Mouse (Mus musculus): ENCODE measurements around the gene Pitx1. TPM values are rescaled to one million over a fixed set of nuclear protein-coding genes. Genes with fewer than 3 reads are reported as not detected.

Gene Pitx1
- total and polyA plus RNA-seq, 2 experiments from 2014 or later = 0.63 TPM; not detected in 1

DNA sequence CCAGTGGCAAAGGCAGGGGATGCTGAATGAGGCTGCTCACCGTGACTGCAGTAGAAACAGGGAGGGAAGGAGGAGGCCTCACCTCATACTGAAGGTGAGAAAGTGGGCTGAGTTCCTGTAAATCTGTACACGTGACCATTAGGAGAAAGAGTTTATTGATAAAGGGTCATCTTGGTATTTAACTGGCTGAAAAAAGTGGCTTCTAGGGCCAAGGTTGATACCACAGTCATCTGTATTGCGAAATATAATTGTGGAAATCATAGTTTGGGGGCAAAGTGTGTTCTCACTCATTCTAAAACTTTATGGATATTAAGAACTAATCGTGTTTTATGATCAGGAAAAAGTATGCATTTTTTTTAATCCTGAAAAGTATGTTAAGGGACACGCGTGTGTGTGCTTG, 21.2 kb downstream of the Pitx1 start:
- 85% methylated on average over 6 of the region's 6 CpGs for WGBS
- Histone ChIP-seq H3K36me3 (ENCODE audit: insufficient read depth, low read length) (no peaks in the 10 kb centered on the region), H3K4me1 (ENCODE audit: insufficient read depth, low read length) (no peaks in the 10 kb centered on the region), H3K9me3 (ENCODE audit: low read length) (no peaks in the 10 kb centered on the region), H3K9ac (replicated peaks; ENCODE audit: low read length) (no peak overlapping the region), H3K4me3 (ENCODE audit: low read length) (no peak overlapping the region), H3K4me2 (ENCODE audit: low read depth, low read length) (no peak overlapping the region), H3K27ac (no peak overlapping the region), H3K27me3 (ENCODE audit: insufficient read depth, low read length) (no peaks in the 10 kb centered on the region)
- TF ChIP-seq CTCF (IDR thresholded peaks at IDR 0.05; ENCODE audit: low read depth) = no peak
- ATAC-seq (no peak), DNase-seq (ENCODE audit: low spot score) (no peak)

DNA sequence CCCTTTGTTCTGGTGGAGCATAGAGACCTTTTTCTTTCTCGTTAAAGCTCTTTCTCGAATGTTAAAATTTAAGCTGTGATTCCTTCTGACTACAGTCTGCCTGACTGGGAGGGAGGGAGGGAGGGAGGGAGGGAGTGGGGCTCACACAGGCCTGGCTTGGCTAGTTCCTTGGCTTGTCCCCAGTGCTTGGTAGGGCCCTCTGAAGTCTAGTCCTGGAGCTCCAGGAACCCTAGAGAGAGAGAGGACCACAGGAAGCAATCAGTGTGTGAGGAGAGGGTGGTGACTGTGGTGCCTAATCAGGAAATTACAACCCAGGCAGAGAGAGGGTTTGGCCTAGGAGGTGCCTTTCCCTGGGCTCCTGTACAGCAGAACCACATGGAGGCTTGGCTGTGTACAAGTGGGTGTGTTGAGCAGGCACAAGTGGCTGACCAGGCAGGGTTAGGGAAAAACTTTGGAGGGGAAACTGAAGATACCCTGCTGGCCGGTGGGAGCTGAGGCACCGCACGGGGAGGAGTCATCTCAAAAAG, 22.4 kb downstream of the Pitx1 start:
- H3K4me3 ChIP-seq (ENCODE audit: low read length) = no peak overlapping the region
- WGBS = 63% methylated on average over 5 of the region's 5 CpGs
- no peaks in the 10 kb centered on the region for H3K9me3 ChIP-seq (ENCODE audit: low read length)
- TF ChIP-seq CTCF (IDR thresholded peaks at IDR 0.05; ENCODE audit: low read depth) = no peak
- no peaks in the 10 kb centered on the region for H3K4me1 ChIP-seq (ENCODE audit: insufficient read depth, low read length)
- H3K9ac ChIP-seq (replicated peaks; ENCODE audit: low read length) = no peak overlapping the region
- H3K27me3 ChIP-seq (ENCODE audit: insufficient read depth, low read length) = no peaks in the 10 kb centered on the region
- H3K27ac ChIP-seq = no peak overlapping the region
- H3K4me2 ChIP-seq (ENCODE audit: low read depth, low read length) = no peak overlapping the region
- DNase-seq (ENCODE audit: low spot score) (no peak), ATAC-seq (no peak)
- H3K36me3 ChIP-seq (ENCODE audit: insufficient read depth, low read length) = no peaks in the 10 kb centered on the region

DNA sequence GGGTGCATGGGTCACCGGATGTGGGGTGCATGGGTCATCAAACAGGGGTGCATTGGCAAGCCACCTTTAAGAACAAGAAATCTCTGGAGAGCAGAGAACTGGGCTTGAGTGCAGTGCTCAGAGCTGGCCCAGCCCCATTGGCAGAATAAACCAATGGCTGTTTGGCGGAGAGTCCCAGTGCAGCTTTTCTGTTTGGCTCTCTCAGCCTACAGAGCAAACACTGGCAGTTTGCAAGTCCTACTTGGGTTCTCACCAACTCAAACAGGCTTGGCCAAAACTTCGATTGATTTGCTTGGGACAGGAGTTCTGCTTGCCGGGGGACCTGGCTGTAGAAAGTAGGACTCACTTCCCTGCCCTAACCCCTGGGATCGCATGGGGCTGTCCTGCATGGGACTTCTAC, 25.0 kb downstream of the Pitx1 start:
- 70% methylated on average over 5 of the region's 5 CpGs for WGBS

DNA sequence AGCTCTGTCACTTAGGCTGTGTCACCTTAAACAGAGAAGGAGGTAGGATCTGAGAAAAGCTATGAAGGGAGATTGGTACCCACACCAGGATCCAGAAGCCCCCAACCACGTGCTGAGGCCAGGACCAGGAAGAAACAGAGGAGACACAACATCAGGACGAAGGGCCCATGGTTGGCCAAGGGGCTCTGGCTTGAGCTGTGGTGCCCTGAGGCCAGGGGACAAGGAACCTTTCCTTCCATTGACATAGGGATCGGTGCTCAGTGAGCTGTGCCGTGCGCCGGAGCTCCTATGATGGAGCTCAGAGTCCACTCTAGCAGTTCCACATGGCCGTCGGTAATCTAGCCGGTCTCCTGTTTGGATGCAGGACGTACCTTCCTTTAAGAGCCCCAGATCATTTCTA, 26.3 kb downstream of the Pitx1 start:
- Histone ChIP-seq H3K4me2 (ENCODE audit: low read depth, low read length) (no peak overlapping the region), H3K27ac (no peak overlapping the region), H3K4me3 (ENCODE audit: low read length) (no peak overlapping the region), H3K9ac (replicated peaks; ENCODE audit: low read length) (no peak overlapping the region), H3K27me3 (ENCODE audit: insufficient read depth, low read length) (no peaks in the 10 kb centered on the region), H3K9me3 (ENCODE audit: low read length) (no peaks in the 10 kb centered on the region), H3K4me1 (ENCODE audit: insufficient read depth, low read length) (no peaks in the 10 kb centered on the region), H3K36me3 (ENCODE audit: insufficient read depth, low read length) (no peaks in the 10 kb centered on the region)
- no peak for TF ChIP-seq CTCF (IDR thresholded peaks at IDR 0.05; ENCODE audit: low read depth)
- DNase-seq (ENCODE audit: low spot score) = no peak
- no peak for ATAC-seq
- WGBS = 94% methylated on average over 10 of the region's 10 CpGs

More for the DNA sequence above, 25.0 kb downstream of the Pitx1 start:
- no peak overlapping the region for H3K4me3 ChIP-seq (ENCODE audit: low read length)
- H3K9me3 ChIP-seq (ENCODE audit: low read length) = no peaks in the 10 kb centered on the region
- TF ChIP-seq CTCF (IDR thresholded peaks at IDR 0.05; ENCODE audit: low read depth) = no peak
- H3K4me2 ChIP-seq (ENCODE audit: low read depth, low read length) = no peak overlapping the region
- no peak overlapping the region for H3K27ac ChIP-seq
- no peak overlapping the region for H3K9ac ChIP-seq (replicated peaks; ENCODE audit: low read length)
- no peaks in the 10 kb centered on the region for H3K27me3 ChIP-seq (ENCODE audit: insufficient read depth, low read length)
- no peak for ATAC-seq
- no peaks in the 10 kb centered on the region for H3K4me1 ChIP-seq (ENCODE audit: insufficient read depth, low read length)
- DNase-seq (ENCODE audit: low spot score) = no peak
- H3K36me3 ChIP-seq (ENCODE audit: insufficient read depth, low read length) = no peaks in the 10 kb centered on the region

DNA sequence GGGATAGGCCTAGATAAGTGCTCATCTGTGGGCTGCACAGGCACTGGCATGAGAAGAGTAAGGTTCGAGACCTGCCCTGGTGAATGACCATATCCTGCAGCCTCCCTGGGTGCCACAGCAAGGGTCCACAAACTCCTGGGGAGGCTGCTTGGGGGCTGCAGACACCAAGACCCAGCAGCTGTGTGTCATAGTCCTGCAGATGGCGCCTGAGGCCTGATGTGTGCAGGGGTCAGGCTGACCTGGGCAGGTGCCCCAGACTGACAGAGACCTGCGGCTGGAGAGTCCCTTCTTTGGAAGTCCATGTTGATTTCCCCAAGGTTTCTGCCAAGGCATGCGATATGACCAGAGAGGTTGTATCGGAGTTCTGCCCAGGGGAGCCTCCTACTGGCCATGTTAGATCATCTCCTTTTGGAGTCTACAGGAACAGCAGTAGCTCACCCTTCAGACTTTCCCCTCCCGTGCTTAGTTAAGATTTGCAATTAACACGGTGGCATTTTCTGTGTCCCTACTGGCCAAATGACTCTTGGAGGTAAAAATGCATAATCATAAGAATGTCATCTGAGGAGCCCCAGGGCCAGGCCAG, 26.9 kb downstream of the Pitx1 start:
- no peak for TF ChIP-seq CTCF (IDR thresholded peaks at IDR 0.05; ENCODE audit: low read depth)
- H3K27me3 ChIP-seq (ENCODE audit: insufficient read depth, low read length) = no peaks in the 10 kb centered on the region
- no peak for ATAC-seq
- H3K4me1 ChIP-seq (ENCODE audit: insufficient read depth, low read length) = no peaks in the 10 kb centered on the region
- H3K4me3 ChIP-seq (ENCODE audit: low read length) = no peak overlapping the region
- no peaks in the 10 kb centered on the region for H3K9me3 ChIP-seq (ENCODE audit: low read length)
- no peak for DNase-seq (ENCODE audit: low spot score)
- no peak overlapping the region for H3K27ac ChIP-seq
- no peaks in the 10 kb centered on the region for H3K36me3 ChIP-seq (ENCODE audit: insufficient read depth, low read length)
- H3K4me2 ChIP-seq (ENCODE audit: low read depth, low read length) = no peak overlapping the region
- no peak overlapping the region for H3K9ac ChIP-seq (replicated peaks; ENCODE audit: low read length)
- WGBS = 76% methylated on average over 7 of the region's 7 CpGs

DNA sequence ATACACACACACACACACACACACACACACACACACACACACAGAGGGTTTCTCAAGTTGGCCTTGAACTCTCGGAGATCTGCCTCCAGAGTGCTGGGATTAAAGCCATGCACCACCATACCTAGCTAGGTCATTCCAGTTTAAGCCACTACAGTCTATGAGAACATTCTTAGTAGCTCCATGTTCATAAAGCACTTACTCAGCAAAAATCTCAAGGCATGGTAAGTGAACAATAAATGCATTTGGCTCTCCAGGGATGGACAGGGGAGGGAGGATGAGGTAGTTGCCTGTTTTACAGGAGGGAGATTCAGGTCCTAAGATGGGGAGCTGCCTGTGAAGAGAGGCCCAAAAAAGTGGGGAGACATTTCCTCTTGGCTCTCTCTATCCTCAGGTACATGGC, 32.0 kb downstream of the Pitx1 start:
- Histone ChIP-seq H3K4me3 (ENCODE audit: low read length) (no peak overlapping the region), H3K4me1 (ENCODE audit: insufficient read depth, low read length) (no peaks in the 10 kb centered on the region), H3K9ac (replicated peaks; ENCODE audit: low read length) (no peak overlapping the region), H3K4me2 (ENCODE audit: low read depth, low read length) (no peak overlapping the region), H3K27me3 (ENCODE audit: insufficient read depth, low read length) (no peaks in the 10 kb centered on the region), H3K36me3 (ENCODE audit: insufficient read depth, low read length) (no peaks in the 10 kb centered on the region), H3K27ac (no peak overlapping the region), H3K9me3 (ENCODE audit: low read length) (0 out of 2 replicates have a peak, but pooled peaks cover 3% of the 10 kb centered on the region)
- ATAC-seq (no peak), DNase-seq (ENCODE audit: low spot score) (no peak)
- no peak for TF ChIP-seq CTCF (IDR thresholded peaks at IDR 0.05; ENCODE audit: low read depth)
- WGBS = 91% methylated on average over 1 of the region's 1 CpGs

DNA sequence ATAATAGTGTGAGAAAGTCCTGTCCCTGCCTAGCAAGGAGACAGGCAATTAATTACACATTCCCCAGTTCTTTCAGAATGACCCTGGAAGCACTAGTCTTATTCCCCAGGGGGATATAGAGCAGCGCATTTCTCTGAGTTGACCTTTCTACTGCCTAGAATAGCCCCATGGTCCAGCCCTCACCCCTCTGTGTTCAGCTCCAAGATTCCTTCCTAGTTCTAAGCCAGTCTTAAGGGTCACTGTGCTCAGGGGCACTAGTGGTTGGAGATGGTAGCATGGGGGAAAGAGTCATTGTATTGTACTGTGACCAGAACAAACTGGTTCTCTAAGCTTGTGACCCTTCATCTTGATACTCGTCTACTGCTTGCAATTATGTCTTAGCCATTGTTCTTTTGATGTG, 34.7 kb downstream of the Pitx1 start:
- Histone ChIP-seq H3K4me3 (ENCODE audit: low read length) (no peak overlapping the region), H3K27me3 (ENCODE audit: insufficient read depth, low read length) (no peaks in the 10 kb centered on the region), H3K9ac (replicated peaks; ENCODE audit: low read length) (no peak overlapping the region), H3K4me1 (ENCODE audit: insufficient read depth, low read length) (no peaks in the 10 kb centered on the region), H3K36me3 (ENCODE audit: insufficient read depth, low read length) (no peaks in the 10 kb centered on the region), H3K27ac (no peak overlapping the region), H3K4me2 (ENCODE audit: low read depth, low read length) (no peak overlapping the region), H3K9me3 (ENCODE audit: low read length) (0 out of 2 replicates have a peak, but pooled peaks cover 3% of the 10 kb centered on the region)
- no peak for TF ChIP-seq CTCF (IDR thresholded peaks at IDR 0.05; ENCODE audit: low read depth)
- ATAC-seq (no peak), DNase-seq (ENCODE audit: low spot score) (no peak)
- 63% methylated on average over 2 of the region's 2 CpGs for WGBS

Data from hindbrain, postnatal 0 days (tissue).